Mouse (Mus musculus): ENCODE results near the gene Chn2.

GRCm38 (mm10) chr6:54204931-54205330 lies 165.6 kb downstream of the Chn2 start:
- TF ChIP-seq CTCF (conservative IDR thresholded peaks at IDR 0.05; ENCODE audit: low read length) (peak; percentile 14), POU5F1 (IDR thresholded peaks at IDR 0.05; ENCODE audit: borderline replicate concordance, low read length) (no peak)

Measured in E14TG2a.4 (cell line).